In genomic region chr2:44355316-44355715, GRCm38 (mm10) we compare ENCODE assay signal across 10 mouse cellular contexts.
DNase-seq lines count a peak whose midpoint lies in the region; ATAC-seq and TF ChIP-seq lines count a peak whose summit lies in the region.
"Had no signal": no experiment of that assay in that cellular context is flagged by ENCODE, and none has a peak within 500 bp of the region (broad histone marks: within the 10 kb centered on the region; RNA-seq: fewer than 3 reads in every experiment).

No protein-coding gene starts in this region.

- H3K79me2 ChIP-seq in heart, adult 2 months (replicated peaks; ENCODE audit: control insufficient read depth, insufficient read depth, low read length), result no peaks in the 10 kb centered on the region

- no peak for TF ChIP-seq CTCF in heart, adult 2 months (IDR thresholded peaks at IDR 0.05)

- no peak overlapping the region for H3K9ac ChIP-seq in heart, adult 2 months (ENCODE audit: low read depth, low read length)
- H3K9ac ChIP-seq in embryonic facial prominence, embryonic 14.5 days (ENCODE audit: low read depth, low read length), result 0 out of 2 replicates have a peak overlapping the region, but pooled peaks have one; percentile 42
- H3K9ac ChIP-seq in stomach, embryonic 15.5 days, result no peak overlapping the region
- no peak overlapping the region for H3K9ac ChIP-seq in midbrain, embryonic 15.5 days

- H3K27me3 ChIP-seq in heart, adult 2 months (ENCODE audit: control insufficient read depth, insufficient read depth, low read length), result no peaks in the 10 kb centered on the region
- no peaks in the 10 kb centered on the region for H3K27me3 ChIP-seq in embryonic facial prominence, embryonic 14.5 days (replicated peaks; ENCODE audit: control insufficient read depth, insufficient read depth, low read length)
- H3K27me3 ChIP-seq in stomach, embryonic 15.5 days (replicated peaks), result no peaks in the 10 kb centered on the region
- H3K27me3 ChIP-seq in midbrain, embryonic 15.5 days (replicated peaks), result no peaks in the 10 kb centered on the region

- no peak for TF ChIP-seq POLR2A in heart, adult 2 months (IDR thresholded peaks at IDR 0.05; ENCODE audit: insufficient read depth, low read depth, low read length)

- no peak for TF ChIP-seq EP300 in heart, adult 2 months (IDR thresholded peaks at IDR 0.05; ENCODE audit: insufficient read depth, low read depth, low read length)

- ATAC-seq in embryonic facial prominence, embryonic 14.5 days (ENCODE audit: low read depth), result no peak
- ATAC-seq in stomach, embryonic 15.5 days (ENCODE audit: insufficient read depth, low FRiP score, low read depth), result no peak
- no peak for ATAC-seq in midbrain, embryonic 15.5 days (replicated peaks)

- H3K4me2 ChIP-seq in embryonic facial prominence, embryonic 14.5 days (ENCODE audit: low read depth, low read length), result peak overlapping the region; percentile 47
- H3K4me2 ChIP-seq in stomach, embryonic 15.5 days, result no peak overlapping the region
- H3K4me2 ChIP-seq in midbrain, embryonic 15.5 days, result no peak overlapping the region

- DNase-seq in heart, postnatal 4 days, result peak; percentile 7
- no peak for DNase-seq in heart, adult 2 months
- DNase-seq in lung, postnatal 10 days, result peak; percentile 13
- no peak for DNase-seq in lung, adult 18-20 months
- peak; percentile 81 for DNase-seq in embryonic facial prominence, embryonic 14.5 days (ENCODE audit: low spot score)
- no peak for DNase-seq in thymus, adult 18-20 months
- DNase-seq: cerebellum, adult 18-20 months had no signal

- H3K9me3 ChIP-seq in embryonic facial prominence, embryonic 14.5 days (ENCODE audit: control insufficient read depth, low read length), result no peaks in the 10 kb centered on the region
- H3K9me3 ChIP-seq in stomach, embryonic 15.5 days, result no peaks in the 10 kb centered on the region
- no peaks in the 10 kb centered on the region for H3K9me3 ChIP-seq in midbrain, embryonic 15.5 days

- no peaks in the 10 kb centered on the region for H3K4me1 ChIP-seq in heart, adult 2 months (ENCODE audit: control insufficient read depth, insufficient read depth, low read length)
- H3K4me1 ChIP-seq in embryonic facial prominence, embryonic 14.5 days (ENCODE audit: control insufficient read depth, insufficient read depth, low read length), result peaks cover 9% of the 10 kb centered on the region; the same call in 1 of the 2 replicates
- peaks cover 7% of the 10 kb centered on the region; the same call in 1 of the 2 replicates for H3K4me1 ChIP-seq in stomach, embryonic 15.5 days
- H3K4me1 ChIP-seq in midbrain, embryonic 15.5 days, result no peaks in the 10 kb centered on the region

- intact Hi-C loops in heart, adult 2 months (cut with DNase I), result no loop called here

- H3K27ac ChIP-seq in heart, adult 2 months, result no peak overlapping the region
- peak overlapping the region; percentile 68 for H3K27ac ChIP-seq in embryonic facial prominence, embryonic 14.5 days (replicated peaks; ENCODE audit: low read depth, low read length)
- peak overlapping the region; percentile 89 for H3K27ac ChIP-seq in stomach, embryonic 15.5 days
- H3K27ac ChIP-seq in midbrain, embryonic 15.5 days, result no peak overlapping the region

- WGBS in heart, adult 2 months, result 65% methylated on average over 11 of the region's 11 CpGs
- WGBS in embryonic facial prominence, embryonic 14.5 days, result 22% methylated on average over 11 of the region's 11 CpGs
- WGBS in stomach, embryonic 15.5 days, result 47% methylated on average over 11 of the region's 11 CpGs
- WGBS in midbrain, embryonic 15.5 days, result 75% methylated on average over 11 of the region's 11 CpGs

- H3K36me3 ChIP-seq in heart, adult 2 months (ENCODE audit: control insufficient read depth, insufficient read depth, low read length), result no peaks in the 10 kb centered on the region
- no peaks in the 10 kb centered on the region for H3K36me3 ChIP-seq in embryonic facial prominence, embryonic 14.5 days (ENCODE audit: control insufficient read depth, insufficient read depth, low read length)
- no peaks in the 10 kb centered on the region for H3K36me3 ChIP-seq in stomach, embryonic 15.5 days
- no peaks in the 10 kb centered on the region for H3K36me3 ChIP-seq in midbrain, embryonic 15.5 days (replicated peaks)

- no peak overlapping the region for H3K4me3 ChIP-seq in heart, adult 2 months
- H3K4me3 ChIP-seq in embryonic facial prominence, embryonic 14.5 days (ENCODE audit: low read depth, low read length), result no peak overlapping the region
- H3K4me3 ChIP-seq in stomach, embryonic 15.5 days (replicated peaks), result no peak overlapping the region
- no peak overlapping the region for H3K4me3 ChIP-seq in midbrain, embryonic 15.5 days
- H3K4me3 ChIP-seq: myocyte had no signal

Comparison
In these comparisons a context has a peak if more than half of its experiments do, and no peak if none do; other contexts are left out.
1. DNase-seq: peak in heart, postnatal 4 days (single experiment), lung, postnatal 10 days (single experiment) and embryonic facial prominence, embryonic 14.5 days (single experiment); none in heart, adult 2 months (0 of 2), lung, adult 18-20 months (0 of 2) and thymus, adult 18-20 months (0 of 2).
2. H3K27ac ChIP-seq: peak in embryonic facial prominence, embryonic 14.5 days (single experiment) and stomach, embryonic 15.5 days (single experiment); none in heart, adult 2 months (single experiment) and midbrain, embryonic 15.5 days (single experiment).